Mouse (Mus musculus) mature B cell (primary cell): ENCODE data around the gene Rtf1.

Experiments used
- in situ Hi-C: fragments of 300-500 bp; cut with MboI; formaldehyde crosslinking; loops from 2 replicates; pipeline ENCODE4 v1.14.3; 2019

The Rtf1 gene

GRCm38 (mm10) chr2:119730735-119731134 lies 55.9 kb downstream of the Rtf1 start:
- in situ Hi-C loops = no loop called here

- in situ Hi-C loops = no loop called here
Observed at GRCm38 (mm10) chr2:119737124-119737523, 62.3 kb downstream of the Rtf1 start.

- in situ Hi-C loops = no loop called here
Observed at GRCm38 (mm10) chr2:119740567-119740966, 65.7 kb downstream of the Rtf1 start.

- in situ Hi-C loops = no loop called here
Observed at GRCm38 (mm10) chr2:119741581-119742411, 66.9 kb downstream of the Rtf1 start, which contains the start of gene Itpka. Gene Itpka, plus strand, starts transcription at chr2:119742337.

GRCm38 (mm10) chr2:119742461-119743175 lies 67.8 kb downstream of the Rtf1 start:
- in situ Hi-C loops = no loop called here

GRCm38 (mm10) chr2:119743176-119743807 lies 68.4 kb downstream of the Rtf1 start:
- in situ Hi-C loops = no loop called here

- in situ Hi-C loops = no loop called here
Observed at GRCm38 (mm10) chr2:119743808-119744162, 68.9 kb downstream of the Rtf1 start.

- in situ Hi-C loops = no loop called here
Observed at GRCm38 (mm10) chr2:119744163-119745111, 69.6 kb downstream of the Rtf1 start.

- in situ Hi-C loops = no loop called here
Observed at GRCm38 (mm10) chr2:119745281-119745680, 70.4 kb downstream of the Rtf1 start.

GRCm38 (mm10) chr2:119747554-119747953 lies 72.7 kb downstream of the Rtf1 start:
- in situ Hi-C loops = no loop called here

GRCm38 (mm10) chr2:119749260-119749659 lies 74.4 kb downstream of the Rtf1 start:
- in situ Hi-C loops = no loop called here

GRCm38 (mm10) chr2:119757601-119758100 lies 82.8 kb downstream of the Rtf1 start:
- in situ Hi-C loops = no loop called here

GRCm38 (mm10) chr2:119758101-119758843 lies 83.4 kb downstream of the Rtf1 start:
- in situ Hi-C loops = no loop called here

GRCm38 (mm10) chr2:119758844-119759835 lies 84.3 kb downstream of the Rtf1 start:
- in situ Hi-C loops = no loop called here

- in situ Hi-C loops = no loop called here
Observed at GRCm38 (mm10) chr2:119760251-119760650, 85.4 kb downstream of the Rtf1 start, which contains the start of gene Ltk. Gene Ltk, minus strand, starts transcription at chr2:119760431.

GRCm38 (mm10) chr2:119762276-119762675 lies 87.4 kb downstream of the Rtf1 start:
- in situ Hi-C loops = no loop called here

- in situ Hi-C loops = no loop called here
Observed at GRCm38 (mm10) chr2:119763924-119764323, 89.1 kb downstream of the Rtf1 start.

- in situ Hi-C loops = no loop called here
Observed at GRCm38 (mm10) chr2:119767246-119767645, 92.4 kb downstream of the Rtf1 start.
